ENCODE assay signal across 8 mouse cellular contexts in the genomic region with DNA sequence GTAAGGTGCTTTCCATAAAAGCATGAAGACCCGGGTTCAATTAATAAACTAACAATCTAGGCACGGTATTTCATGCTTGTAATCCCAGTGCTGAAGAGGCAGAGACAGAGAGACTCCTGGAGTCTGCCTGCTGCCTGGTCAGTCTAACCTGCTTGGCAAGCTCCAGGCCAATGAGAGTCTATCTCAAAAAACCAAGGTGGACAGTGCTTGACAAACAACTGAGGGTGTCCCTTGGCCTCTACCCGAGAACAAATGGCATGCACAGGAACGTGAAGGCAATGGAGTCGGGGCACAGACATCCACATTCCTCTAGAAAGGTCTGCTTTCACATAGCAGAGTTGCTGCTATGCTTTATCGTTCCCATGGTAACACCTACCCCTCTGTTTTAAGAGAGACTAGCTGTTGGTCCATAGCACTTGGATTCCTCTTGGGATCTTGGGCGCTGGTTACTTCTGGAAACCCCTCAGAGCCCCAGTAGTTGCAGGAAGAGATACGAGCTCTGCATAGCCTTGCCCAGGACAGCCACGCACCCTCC. TPM values are rescaled to one million over a fixed set of nuclear protein-coding genes. Genes with fewer than 3 reads are reported as not detected.
DNase-seq lines count a peak whose midpoint lies in the region; ATAC-seq and TF ChIP-seq lines count a peak whose summit lies in the region.

No protein-coding gene starts in this region.

- no peak overlapping the region for H3K4me2 ChIP-seq in forebrain, embryonic 14.5 days (ENCODE audit: low read length)
- no peak overlapping the region for H3K4me2 ChIP-seq in lung, postnatal 0 days (replicated peaks; ENCODE audit: low read depth, low read length)
- H3K4me2 ChIP-seq in hindbrain, embryonic 14.5 days (replicated peaks), result no peak overlapping the region
- H3K4me2 ChIP-seq in neural tube, embryonic 12.5 days (replicated peaks), result no peak overlapping the region

- no peak for TF ChIP-seq EP300 in lung, postnatal 0 days (IDR thresholded peaks at IDR 0.05)

- ATAC-seq in forebrain, embryonic 14.5 days, result no peak
- peak; percentile 47; the same call in 1 of the 2 replicates for ATAC-seq in lung, postnatal 0 days
- ATAC-seq in hindbrain, embryonic 14.5 days (ENCODE audit: low FRiP score), result no peak
- peak; percentile 29; the same call in 1 of the 2 replicates for ATAC-seq in neural tube, embryonic 12.5 days (ENCODE audit: low FRiP score, low read depth)
- no peak for ATAC-seq in frontal cortex, adult (ENCODE audit: low TSS enrichment)

- H3K4me3 ChIP-seq in forebrain, embryonic 10.5 days, result no peak overlapping the region
- no peak overlapping the region for H3K4me3 ChIP-seq in forebrain, embryonic 14.5 days (ENCODE audit: low read depth, low read length)
- H3K4me3 ChIP-seq in lung, postnatal 0 days (ENCODE audit: low read depth, low read length), result no peak overlapping the region
- no peak overlapping the region for H3K4me3 ChIP-seq in hindbrain, embryonic 14.5 days (replicated peaks; ENCODE audit: low read length)
- no peak overlapping the region for H3K4me3 ChIP-seq in neural tube, embryonic 12.5 days

- no peaks in the 10 kb centered on the region for H3K27me3 ChIP-seq in forebrain, embryonic 10.5 days (ENCODE audit: poor library complexity, severe bottlenecking)
- H3K27me3 ChIP-seq in forebrain, embryonic 14.5 days (replicated peaks; ENCODE audit: control insufficient read depth, insufficient read depth, low read length), result no peaks in the 10 kb centered on the region
- no peaks in the 10 kb centered on the region for H3K27me3 ChIP-seq in lung, postnatal 0 days (replicated peaks; ENCODE audit: insufficient read depth, low read length)
- no peaks in the 10 kb centered on the region for H3K27me3 ChIP-seq in hindbrain, embryonic 14.5 days (ENCODE audit: control insufficient read depth, insufficient read depth, low read length)
- no peaks in the 10 kb centered on the region for H3K27me3 ChIP-seq in neural tube, embryonic 12.5 days (replicated peaks)

- H3K9me3 ChIP-seq in forebrain, embryonic 10.5 days, result no peaks in the 10 kb centered on the region
- no peaks in the 10 kb centered on the region for H3K9me3 ChIP-seq in forebrain, embryonic 14.5 days (replicated peaks; ENCODE audit: control insufficient read depth, low read length)
- no peaks in the 10 kb centered on the region for H3K9me3 ChIP-seq in lung, postnatal 0 days (ENCODE audit: low read length)
- H3K9me3 ChIP-seq in hindbrain, embryonic 14.5 days (ENCODE audit: control insufficient read depth, low read length), result no peaks in the 10 kb centered on the region
- no peaks in the 10 kb centered on the region for H3K9me3 ChIP-seq in neural tube, embryonic 12.5 days

- H3K9ac ChIP-seq in forebrain, embryonic 14.5 days (ENCODE audit: low read length), result no peak overlapping the region
- H3K9ac ChIP-seq in lung, postnatal 0 days (replicated peaks; ENCODE audit: low read depth), result no peak overlapping the region
- H3K9ac ChIP-seq in hindbrain, embryonic 14.5 days, result no peak overlapping the region
- no peak overlapping the region for H3K9ac ChIP-seq in neural tube, embryonic 12.5 days

- H3K27ac ChIP-seq in forebrain, embryonic 10.5 days, result peak overlapping the region; percentile 82
- H3K27ac ChIP-seq in forebrain, embryonic 14.5 days (ENCODE audit: low read depth, low read length), result no peak overlapping the region; the same call in 1 of the 2 replicates
- H3K27ac ChIP-seq in lung, postnatal 0 days (ENCODE audit: low read length), result peak overlapping the region; percentile 93
- 0 out of 2 replicates have a peak overlapping the region, but pooled peaks have one; percentile 47 for H3K27ac ChIP-seq in hindbrain, embryonic 14.5 days
- H3K27ac ChIP-seq in neural tube, embryonic 12.5 days, result no peak overlapping the region

- no peak for DNase-seq in forebrain, embryonic 10.5 days (ENCODE audit: extremely low spot score, low spot score)
- DNase-seq in forebrain, embryonic 14.5 days (ENCODE audit: low spot score), result no peak
- DNase-seq in lung, postnatal 0 days (ENCODE audit: low spot score), result no peak
- no peak for DNase-seq in lung, postnatal 14 days
- no peak for DNase-seq in hindbrain, embryonic 14.5 days (ENCODE audit: low spot score)
- no peak for DNase-seq in left cerebral cortex, adult 11 months (ENCODE audit: low spot score)

- TF ChIP-seq CTCF in lung, postnatal 0 days (IDR thresholded peaks at IDR 0.05), result no peak

- 66% methylated on average over 9 of the region's 9 CpGs for WGBS in forebrain, embryonic 10.5 days
- WGBS in forebrain, embryonic 14.5 days, result 73% methylated on average over 9 of the region's 9 CpGs
- WGBS in lung, postnatal 0 days, result 21% methylated on average over 9 of the region's 9 CpGs
- 63% methylated on average over 9 of the region's 9 CpGs for WGBS in hindbrain, embryonic 14.5 days
- 52% methylated on average over 9 of the region's 9 CpGs for WGBS in neural tube, embryonic 12.5 days

- H3K4me1 ChIP-seq in forebrain, embryonic 10.5 days, result peaks cover 30% of the 10 kb centered on the region
- H3K4me1 ChIP-seq in forebrain, embryonic 14.5 days (ENCODE audit: control insufficient read depth, insufficient read depth, low read length), result no peaks in the 10 kb centered on the region
- H3K4me1 ChIP-seq in lung, postnatal 0 days (ENCODE audit: insufficient read depth, low read depth, low read length), result peaks cover 52% of the 10 kb centered on the region
- 0 out of 2 replicates have a peak, but pooled peaks cover 5% of the 10 kb centered on the region for H3K4me1 ChIP-seq in hindbrain, embryonic 14.5 days (replicated peaks; ENCODE audit: control insufficient read depth, insufficient read depth, low read length)
- peaks cover 8% of the 10 kb centered on the region for H3K4me1 ChIP-seq in neural tube, embryonic 12.5 days

- H3K36me3 ChIP-seq in forebrain, embryonic 10.5 days (replicated peaks), result no peaks in the 10 kb centered on the region
- no peaks in the 10 kb centered on the region for H3K36me3 ChIP-seq in forebrain, embryonic 14.5 days (ENCODE audit: control insufficient read depth, insufficient read depth, low read length)
- H3K36me3 ChIP-seq in lung, postnatal 0 days (ENCODE audit: insufficient read depth, low read length), result no peaks in the 10 kb centered on the region
- no peaks in the 10 kb centered on the region for H3K36me3 ChIP-seq in hindbrain, embryonic 14.5 days (replicated peaks; ENCODE audit: control insufficient read depth, insufficient read depth)
- H3K36me3 ChIP-seq in neural tube, embryonic 12.5 days, result no peaks in the 10 kb centered on the region

RNA-seq across cellular contexts. Expression of a gene that starts 24.8 kb away (rescaled TPM):
- 10.5 and 11.5 TPM in 2 replicates for polyA plus RNA-seq in forebrain, embryonic 10.5 days (2016; fragmentation: Nextera tagmentation; extraction: Ambion mirVana)
- polyA plus RNA-seq in forebrain, embryonic 14.5 days (2014; fragmentation: Nextera tagmentation; extraction: Ambion mirVana), result 12.1 and 13.8 TPM in 2 replicates
- polyA plus RNA-seq in lung, postnatal 0 days (2015; fragmentation: Nextera tagmentation; extraction: Ambion mirVana), result 18.2 and 22.9 TPM in 2 replicates
- polyA plus RNA-seq in hindbrain, embryonic 14.5 days (2014; fragmentation: Nextera tagmentation; extraction: Ambion mirVana), result 15.7 and 17.6 TPM in 2 replicates
- 20.2 and 21.4 TPM in 2 replicates for polyA plus RNA-seq in neural tube, embryonic 12.5 days (2016; fragmentation: Nextera tagmentation; extraction: Ambion mirVana)

RNA-seq across cellular contexts. Expression of a gene that starts 59.2 kb away (rescaled TPM):
- polyA plus RNA-seq in forebrain, embryonic 10.5 days (2016; fragmentation: Nextera tagmentation; extraction: Ambion mirVana), result 63.0 and 67.6 TPM in 2 replicates
- polyA plus RNA-seq in forebrain, embryonic 14.5 days (2014; fragmentation: Nextera tagmentation; extraction: Ambion mirVana), result 33.9 and 36.4 TPM in 2 replicates
- polyA plus RNA-seq in lung, postnatal 0 days (2015; fragmentation: Nextera tagmentation; extraction: Ambion mirVana), result 11.1 and 14.2 TPM in 2 replicates
- 32.5 and 36.2 TPM in 2 replicates for polyA plus RNA-seq in hindbrain, embryonic 14.5 days (2014; fragmentation: Nextera tagmentation; extraction: Ambion mirVana)
- polyA plus RNA-seq in neural tube, embryonic 12.5 days (2016; fragmentation: Nextera tagmentation; extraction: Ambion mirVana), result 57.8 and 60.6 TPM in 2 replicates

Comparison
In these comparisons a context has a peak if more than half of its experiments do, and no peak if none do; other contexts are left out.
1. H3K27ac ChIP-seq: peak in forebrain, embryonic 10.5 days (single experiment), lung, postnatal 0 days (single experiment) and hindbrain, embryonic 14.5 days (single experiment); none in forebrain, embryonic 14.5 days (single experiment) and neural tube, embryonic 12.5 days (single experiment).
2. ATAC-seq: peak in lung, postnatal 0 days (single experiment) and neural tube, embryonic 12.5 days (single experiment); none in forebrain, embryonic 14.5 days (single experiment), hindbrain, embryonic 14.5 days (single experiment) and frontal cortex, adult (single experiment).